Mouse (Mus musculus) liver, embryonic 18 days (tissue): Measurements from ENCODE around the gene Fgf9. TPM values are rescaled to one million over a fixed set of nuclear protein-coding genes. Genes with fewer than 3 reads are reported as not detected.

Source experiments
- polyA plus RNA-seq: library from polyadenylated mRNA; depleted of rRNA; stranded (reverse); fragments of >200 nt; gene quantifications from 2 replicates; pipeline ENCODE4 v1.2.3, GENCODE M21; 2012; rRNA removed

The Fgf9 gene
- 0.13 and 0.19 TPM in 2 replicates for polyA plus RNA-seq

GRCm38 (mm10) chr14:58070481-58071119, at the start of gene Fgf9:
TSS of gene Fgf9 (plus strand) at chr14:58070547.

Other genes starting within 250 kb of the Fgf9 start
- 3.8 and 4.1 TPM in 2 replicates for gene Ska3, start 244.4 kb upstream of the Fgf9 start, polyA plus RNA-seq
- 38.8 and 41.2 TPM in 2 replicates for gene Mrpl57, start 244.3 kb upstream of the Fgf9 start, polyA plus RNA-seq
- gene Zdhhc20, start 180.3 kb upstream of the Fgf9 start, polyA plus RNA-seq = 4.9 and 5.2 TPM in 2 replicates
- 14.1 and 16.3 TPM in 2 replicates for gene Micu2, start 71.3 kb upstream of the Fgf9 start, polyA plus RNA-seq